Mouse (Mus musculus) ES-E14 (cell line): ENCODE data around the gene March2.

ENCODE experiments used
- HCFC1 ChIP-seq: IDR thresholded peaks from 2 replicates; pipeline ENCODE4 v1.6.1; 2012; ENCODE audit warnings: low read length, inconsistent platforms, borderline replicate concordance; ENCODE audit not compliant: insufficient read depth
- ZC3H11A ChIP-seq: IDR thresholded peaks from 2 replicates; pipeline ENCODE4 v1.6.1; 2012; ENCODE audit warnings: low read depth, mild to moderate bottlenecking, inconsistent platforms, low read length, borderline replicate concordance

DNA sequence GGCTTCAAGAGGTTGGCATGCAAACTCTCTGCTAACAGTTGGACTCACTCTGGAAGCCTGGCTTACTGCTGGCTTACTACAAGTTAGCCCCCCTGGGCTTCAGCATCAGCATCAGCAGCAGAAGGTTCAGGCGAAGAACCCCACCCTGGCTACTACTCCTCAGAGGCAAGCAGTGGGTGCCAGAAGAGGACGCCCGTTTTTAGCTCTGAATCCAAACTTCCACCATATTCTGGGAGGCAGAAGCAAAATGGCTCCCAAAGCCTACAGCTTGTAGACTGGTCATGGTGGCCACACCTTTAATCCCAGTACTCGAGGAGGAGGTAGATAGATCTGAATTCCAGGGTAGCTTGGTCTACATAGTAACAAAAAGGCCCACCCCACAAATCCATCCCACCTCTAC is 74.4 kb downstream of the March2 start:
- no peak for TF ChIP-seq HCFC1
- no peak for TF ChIP-seq ZC3H11A
